Mouse (Mus musculus) kidney, postnatal 4 days (tissue): ENCODE data around the gene Pygo1.
A peak's percentile ranks its signal among the peaks of the same experiment; 100 is the strongest.

ENCODE experiments used
- DNase-seq, 2 experiments: peaks; one replicate each; pipeline ENCODE4 v3.0.0; 2021; ENCODE audit warnings: mixed read lengths in 2 of 2

Gene Pygo1

GRCm38 (mm10) chr9:72936301-72936700, 10.9 kb downstream of the Pygo1 start:
- no peak for DNase-seq

GRCm38 (mm10) chr9:72943424-72943823, 18.0 kb downstream of the Pygo1 start:
- peak; percentile 20 to 27 for DNase-seq

GRCm38 (mm10) chr9:72944286-72944685, 18.8 kb downstream of the Pygo1 start:
- no peak for DNase-seq

GRCm38 (mm10) chr9:72947010-72947409, 21.6 kb downstream of the Pygo1 start:
- no peak for DNase-seq

- no peak for DNase-seq
Observed at GRCm38 (mm10) chr9:72949572-72949971, 24.1 kb downstream of the Pygo1 start.

DNA sequence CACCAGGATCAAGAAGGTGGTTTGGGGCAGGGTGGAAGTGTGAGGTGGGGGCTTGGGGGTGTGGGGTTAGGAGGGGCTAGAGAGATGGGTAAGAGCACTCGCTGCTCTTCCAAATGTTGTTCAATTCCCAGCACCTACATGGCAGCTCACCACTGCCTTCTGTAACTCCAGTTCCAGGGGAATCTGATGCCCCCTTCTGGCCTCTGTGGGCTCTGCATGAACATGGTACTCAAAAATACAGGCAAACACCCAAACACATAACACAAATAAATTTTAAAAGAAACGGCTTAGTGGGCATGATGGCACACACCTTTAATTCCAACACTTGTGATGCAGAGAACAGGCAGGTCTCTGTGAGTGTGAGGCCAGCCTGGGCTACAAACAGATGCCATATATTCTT, 29.3 kb downstream of the Pygo1 start:
- DNase-seq = peak; percentile 54 to 56

- DNase-seq = peak; percentile 68 to 73
Observed at GRCm38 (mm10) chr9:72955546-72955945, 30.1 kb downstream of the Pygo1 start.

DNA sequence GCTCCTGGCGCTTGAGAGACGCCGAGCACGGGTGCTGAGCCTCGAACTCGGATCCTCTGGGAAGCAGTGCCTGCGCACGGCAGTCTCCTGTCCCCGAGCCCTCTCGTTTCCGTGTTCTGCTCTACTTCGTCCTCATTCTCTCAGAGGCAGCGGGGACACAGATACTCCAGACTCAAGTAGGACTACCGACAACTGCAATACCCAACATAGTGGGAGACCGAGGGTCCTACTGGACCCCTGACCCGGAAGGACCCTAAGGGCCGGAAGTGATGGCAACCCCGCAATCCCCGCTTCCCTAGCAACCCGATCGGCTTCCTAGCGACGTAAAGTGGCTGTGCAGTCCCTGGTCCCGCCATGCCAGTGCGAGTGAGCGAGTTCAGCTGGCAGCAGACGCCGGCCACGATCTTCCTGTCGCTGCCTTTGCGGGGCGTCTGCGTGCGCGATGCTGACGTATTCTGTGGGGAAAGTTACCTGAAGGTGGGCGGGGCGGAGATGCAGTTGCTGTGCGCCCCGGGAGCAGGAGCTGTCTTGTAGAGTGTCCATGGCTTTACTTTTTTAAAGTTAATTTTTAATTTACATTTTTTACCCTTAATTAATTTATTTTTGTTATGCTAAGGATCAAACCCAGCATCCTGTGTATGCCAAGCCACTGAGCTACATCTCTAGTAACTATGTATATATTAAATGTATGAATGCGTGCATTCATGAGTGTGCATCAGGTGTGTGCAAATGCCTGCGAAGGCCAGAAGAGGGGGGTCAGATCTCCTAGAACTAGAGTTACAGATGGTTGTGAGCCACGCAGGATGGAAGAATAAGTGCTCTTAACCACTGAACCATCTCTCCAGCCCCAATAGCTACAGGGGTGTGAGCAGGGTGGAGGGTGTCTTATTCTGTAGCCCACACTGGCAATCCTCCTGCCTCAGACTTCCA, 33.3 kb downstream of the Pygo1 start, which contains the start of the genes Dyx1c1 and Gm44503:
Gene Dyx1c1 (plus strand): TSS at position 265 of the 930 bp plus-strand sequence.
Gene Gm44503 (plus strand): TSS at position 332 of the 930 bp plus-strand sequence.
- peak; percentile 87 to 92 for DNase-seq

DNA sequence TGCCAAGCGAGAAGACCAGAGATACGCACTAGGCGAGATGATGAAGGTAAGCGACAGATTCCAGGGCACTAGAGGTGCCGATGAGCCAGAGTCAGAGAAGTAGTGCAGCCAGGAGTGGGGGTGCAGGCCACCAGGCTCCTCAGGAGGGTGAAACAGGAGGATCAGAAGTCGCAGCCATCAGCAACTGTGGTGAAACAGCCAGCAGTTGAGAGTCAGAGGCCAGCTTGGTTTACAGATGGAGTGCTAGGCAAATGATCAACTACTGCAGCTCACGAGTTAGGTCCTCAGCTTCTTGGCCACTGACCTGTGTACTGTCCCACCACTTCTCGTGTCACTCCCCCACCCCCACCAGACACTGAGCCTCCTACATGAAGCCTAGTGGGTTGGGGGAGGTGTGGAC, 35.9 kb downstream of the Pygo1 start:
- peak; percentile 31 to 55 for DNase-seq

DNA sequence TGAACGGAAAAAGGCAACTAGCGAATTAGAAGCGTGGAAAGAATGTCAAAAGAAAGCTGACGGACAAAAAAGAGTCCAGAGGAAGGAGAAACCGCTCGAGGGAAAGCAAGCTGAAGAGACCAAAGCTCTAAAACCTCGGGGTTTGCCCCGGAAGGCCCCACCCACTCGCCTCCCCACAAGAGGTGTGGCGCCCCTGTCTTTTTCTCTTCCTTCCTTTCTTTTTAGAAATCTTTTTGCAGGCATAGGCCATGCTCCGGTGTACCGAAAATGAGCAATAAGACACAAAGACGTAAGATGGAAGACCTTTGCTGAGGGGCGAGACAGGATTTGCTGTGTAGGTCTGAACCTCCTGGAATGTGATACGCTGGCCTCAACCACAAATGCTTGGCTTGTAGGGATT, 36.5 kb downstream of the Pygo1 start:
- no peak for DNase-seq

- DNase-seq = peak; percentile 31 to 57
Observed at GRCm38 (mm10) chr9:72968349-72969061, 43.1 kb downstream of the Pygo1 start.

DNA sequence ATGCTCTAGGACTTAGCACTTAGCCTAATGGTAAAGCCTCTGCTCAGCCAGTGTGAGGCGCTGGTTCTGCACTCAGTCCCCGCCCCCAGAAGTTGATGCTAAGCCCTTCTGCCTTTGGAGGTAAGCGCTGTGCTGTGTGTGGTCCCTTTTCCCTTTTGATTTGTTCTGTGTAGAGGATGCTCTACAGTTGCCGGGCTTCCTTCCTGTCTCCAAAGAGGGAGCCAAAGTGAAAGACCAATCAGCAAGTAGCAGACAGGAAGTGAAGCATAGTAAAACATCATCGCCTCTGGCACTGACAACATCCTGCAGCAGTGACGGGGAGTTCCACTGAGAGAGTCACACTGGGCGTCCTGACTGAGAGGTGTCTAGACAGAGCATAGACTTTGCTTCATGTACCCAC, 44.4 kb downstream of the Pygo1 start:
- DNase-seq = peak in 1 of 2 experiments; percentile 40

DNA sequence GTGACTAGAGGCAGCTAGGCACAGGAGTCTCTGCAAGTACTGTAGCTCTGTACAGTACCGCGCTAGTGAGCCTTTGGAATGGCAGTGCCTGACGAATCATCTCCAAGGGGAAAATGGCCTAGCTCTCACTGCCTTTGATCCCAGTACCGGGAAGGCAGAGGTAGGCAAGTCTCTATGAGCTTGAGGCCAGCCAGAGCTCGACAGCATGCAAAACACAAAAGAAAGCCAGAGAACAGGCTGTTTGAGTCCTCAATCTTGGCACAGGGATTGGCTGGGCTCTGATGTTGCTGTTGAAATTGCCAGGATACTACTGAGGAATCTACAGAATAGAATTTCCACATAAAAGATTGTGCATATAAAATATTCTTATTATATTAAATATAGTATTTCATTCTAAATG, 47.0 kb downstream of the Pygo1 start:
- no peak for DNase-seq

DNA sequence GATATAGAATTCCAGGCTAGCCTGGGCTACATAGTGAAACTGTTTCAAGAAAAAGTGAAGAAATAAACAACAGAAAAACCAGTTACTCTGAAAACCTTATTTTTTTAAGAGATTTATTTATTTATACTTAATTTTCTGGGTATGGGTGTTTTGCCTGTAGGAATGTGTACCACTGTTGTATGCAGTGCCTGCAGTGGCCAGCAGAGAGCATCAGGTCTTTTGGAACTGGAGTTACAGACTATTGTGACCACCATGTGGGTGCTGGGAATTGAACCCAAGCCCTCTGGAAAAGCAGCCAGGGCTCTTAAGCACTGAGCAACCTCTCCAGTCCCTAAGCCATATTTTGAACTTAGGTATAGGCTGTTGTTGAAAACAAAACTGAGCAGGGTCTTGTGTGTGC, 47.5 kb downstream of the Pygo1 start:
- no peak for DNase-seq

DNA sequence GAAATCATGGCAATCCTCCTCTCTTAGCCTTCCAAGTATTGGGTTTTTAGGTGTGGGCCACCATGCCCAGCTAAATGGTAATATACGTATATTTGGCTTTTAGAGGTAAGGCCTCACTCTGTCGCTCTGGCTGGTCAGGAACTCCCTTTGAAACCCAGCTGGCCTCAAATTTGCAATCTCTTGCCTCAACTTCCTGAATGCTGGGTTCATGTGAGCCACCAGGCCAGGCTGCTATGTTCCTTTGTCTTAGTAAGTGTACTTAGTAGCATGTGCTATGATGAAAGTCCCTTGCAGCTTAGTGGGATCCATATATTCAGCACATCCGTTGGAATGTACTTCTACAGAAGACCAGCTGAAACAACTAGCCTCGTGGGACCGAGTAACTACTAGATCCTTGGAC, 49.3 kb downstream of the Pygo1 start:
- DNase-seq = no peak

DNA sequence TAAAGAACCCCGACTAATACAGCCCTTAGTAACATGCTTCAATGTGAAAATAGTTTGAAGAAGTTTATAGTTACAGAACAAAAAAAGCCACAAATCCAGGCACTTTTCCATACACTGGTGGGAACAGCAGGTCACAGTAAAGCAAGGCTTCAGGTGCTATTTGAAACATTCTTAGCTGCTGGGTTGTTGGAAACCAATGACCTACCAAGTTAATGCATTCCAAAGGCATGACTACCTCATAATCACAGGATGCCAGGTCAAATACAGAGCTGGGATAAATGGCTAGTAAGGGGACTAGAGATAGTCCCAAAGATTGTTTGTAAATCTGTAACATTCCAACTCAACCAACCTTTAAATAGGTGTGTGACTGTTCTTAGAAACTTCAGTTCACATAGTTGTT, 49.8 kb downstream of the Pygo1 start:
- no peak for DNase-seq

- DNase-seq = no peak
Observed at GRCm38 (mm10) chr9:72983066-72983465, 57.6 kb downstream of the Pygo1 start.

GRCm38 (mm10) chr9:72985250-72986220, 60.1 kb downstream of the Pygo1 start, which contains the start of the genes Ccpg1os and Ccpg1:
Ccpg1os (minus strand) TSS chr9:72985382.
Ccpg1 (plus strand) TSS chr9:72985429.
- DNase-seq = peak; percentile 96 to 98

- DNase-seq = no peak
Observed at GRCm38 (mm10) chr9:72987703-72988102, 62.3 kb downstream of the Pygo1 start.

GRCm38 (mm10) chr9:72988706-72989105, 63.3 kb downstream of the Pygo1 start:
- DNase-seq = no peak

- no peak for DNase-seq
Observed at GRCm38 (mm10) chr9:72991420-72991819, 66.0 kb downstream of the Pygo1 start.

GRCm38 (mm10) chr9:72992576-72992975, 67.1 kb downstream of the Pygo1 start:
- DNase-seq = no peak
